Mouse (Mus musculus) midbrain, embryonic 15.5 days (tissue): Measurements from ENCODE around the gene Slc9a3. TPM values are rescaled to one million over a fixed set of nuclear protein-coding genes. Genes with fewer than 3 reads are reported as not detected.

Experiments
- ATAC-seq: fragments of 200-750 bp; cut with Nextera tagmentation; replicated peaks from 2 replicates; pipeline ENCODE4 v1.8.0; 2017; ENCODE audit warnings: moderate TSS enrichment
- H3K27ac ChIP-seq: fragments of 300-500 bp; sonication (generic); 2 replicates; pipeline ENCODE4 v1.5.1; 2015; ENCODE audit warnings: mild to moderate bottlenecking, inconsistent platforms
- H3K27me3 ChIP-seq: fragments of 300-500 bp; sonication (generic); replicated peaks from 2 replicates; pipeline ENCODE4 v1.6.1; 2015; ENCODE audit warnings: inconsistent platforms
- H3K36me3 ChIP-seq: fragments of 300-500 bp; sonication (generic); replicated peaks from 2 replicates; pipeline ENCODE4 v1.6.1; 2015; ENCODE audit warnings: inconsistent platforms
- H3K4me1 ChIP-seq: fragments of 300-500 bp; sonication (generic); 2 replicates; pipeline ENCODE4 v1.6.1; 2015; ENCODE audit warnings: inconsistent platforms
- H3K4me2 ChIP-seq: fragments of 300-500 bp; sonication (generic); 2 replicates; pipeline ENCODE4 v1.6.1; 2015; ENCODE audit warnings: inconsistent platforms, mild to moderate bottlenecking, moderate library complexity
- H3K4me3 ChIP-seq: fragments of 300-500 bp; sonication (generic); 2 replicates; pipeline ENCODE4 v1.5.1; 2015; ENCODE audit warnings: mild to moderate bottlenecking, inconsistent platforms
- H3K9ac ChIP-seq: fragments of 300-500 bp; sonication (generic); 2 replicates; pipeline ENCODE4 v1.6.1; 2015; ENCODE audit warnings: mild to moderate bottlenecking, inconsistent platforms
- H3K9me3 ChIP-seq: fragments of 300-500 bp; sonication (generic); 2 replicates; pipeline ENCODE4 v1.6.1; 2016; ENCODE audit warnings: inconsistent platforms
- WGBS: fragments of 180-500 bp; shearing (Covaris S2); methylation state at CpG from one replicate; pipeline ENCODE4 v1.1.7; 2015; ENCODE audit warnings: mixed read lengths; 5-methylcytosine and 5-hydroxymethylcytosine counted together
- polyA plus RNA-seq: library from polyadenylated mRNA; unstranded; fragments of >200 nt; fragmentation: Nextera tagmentation; extraction: Ambion mirVana; gene quantifications from 2 replicates; pipeline ENCODE4 v1.2.1, GENCODE M21; 2015

Gene Slc9a3
- polyA plus RNA-seq, 1 experiment from 2014 or later: 0.26 TPM

DNA sequence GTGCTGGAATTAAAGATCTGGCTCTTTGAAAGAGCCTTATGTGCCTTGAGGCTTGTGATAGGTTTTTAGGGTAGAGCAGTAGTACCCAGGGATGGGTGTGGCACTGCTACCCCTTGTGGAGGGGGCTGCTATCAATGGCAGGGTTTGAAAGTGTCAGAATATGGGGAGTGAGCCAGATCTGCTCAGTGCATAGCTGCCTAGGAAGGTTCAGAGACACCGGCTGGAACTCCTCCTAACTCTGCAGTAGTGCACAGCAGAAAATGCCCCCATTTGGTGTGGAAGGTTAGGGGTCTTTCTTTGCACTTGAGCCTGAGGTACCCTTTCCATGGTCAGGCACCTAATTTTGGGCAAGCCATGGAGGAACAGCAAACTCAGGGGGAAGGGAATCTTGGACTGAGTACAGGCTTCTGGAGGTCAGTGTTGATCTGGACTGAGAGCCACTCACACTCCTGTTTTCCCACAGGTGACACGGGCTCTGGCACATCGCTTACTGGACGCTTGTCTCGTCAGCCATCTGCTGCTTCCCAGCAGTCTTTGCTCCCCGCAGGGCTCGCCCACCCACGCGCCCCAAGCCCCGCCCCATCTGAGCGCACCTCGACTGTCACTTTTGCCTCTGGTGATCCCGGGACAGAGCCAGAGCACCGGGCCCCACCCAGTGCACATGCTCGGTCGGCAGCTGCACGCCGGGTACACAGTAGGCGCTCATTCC, 45.2 kb downstream of the Slc9a3 start:
- Histone ChIP-seq H3K4me1 (peaks cover 10% of the 10 kb centered on the region; the same call in 1 of the 2 replicates), H3K36me3 (0 out of 2 replicates have a peak, but pooled peaks cover 11% of the 10 kb centered on the region), H3K9me3 (no peaks in the 10 kb centered on the region), H3K9ac (peak overlapping the region; percentile 51), H3K4me3 (peak overlapping the region; percentile 46), H3K27me3 (no peaks in the 10 kb centered on the region), H3K27ac (no peak overlapping the region), H3K4me2 (peak overlapping the region; percentile 75)
- peak; percentile 86 for ATAC-seq
- 6% methylated on average over 19 of the region's 19 CpGs for WGBS

DNA sequence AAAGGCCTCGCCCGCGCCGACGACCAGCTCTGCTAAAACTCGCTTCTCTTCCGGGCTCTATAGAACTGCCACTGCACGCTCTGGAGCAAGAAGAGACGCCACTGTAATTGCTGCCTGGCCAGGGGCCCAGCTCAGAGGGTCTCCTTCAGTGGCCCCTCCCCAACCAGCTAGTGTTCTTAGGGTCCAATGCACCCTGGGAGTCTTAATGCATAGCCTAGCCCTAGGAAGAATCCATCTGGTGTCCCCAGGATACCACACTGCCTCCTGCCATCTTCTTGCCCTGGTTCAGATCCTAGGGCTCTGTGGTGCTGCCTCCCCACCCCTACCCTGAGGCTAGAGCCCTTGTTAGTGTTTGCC, 45.8 kb downstream of the Slc9a3 start:
- no peak overlapping the region for H3K27ac ChIP-seq
- H3K9ac ChIP-seq: peak overlapping the region; percentile 51
- H3K9me3 ChIP-seq: no peaks in the 10 kb centered on the region
- H3K36me3 ChIP-seq: peaks cover 16% of the 10 kb centered on the region; the same call in 1 of the 2 replicates
- peak overlapping the region; percentile 46 for H3K4me3 ChIP-seq
- ATAC-seq: peak; percentile 81
- peak overlapping the region; percentile 75 for H3K4me2 ChIP-seq
- 16% methylated on average over 9 of the region's 9 CpGs for WGBS
- H3K27me3 ChIP-seq: no peaks in the 10 kb centered on the region
- H3K4me1 ChIP-seq: peaks cover 10% of the 10 kb centered on the region; the same call in 1 of the 2 replicates

DNA sequence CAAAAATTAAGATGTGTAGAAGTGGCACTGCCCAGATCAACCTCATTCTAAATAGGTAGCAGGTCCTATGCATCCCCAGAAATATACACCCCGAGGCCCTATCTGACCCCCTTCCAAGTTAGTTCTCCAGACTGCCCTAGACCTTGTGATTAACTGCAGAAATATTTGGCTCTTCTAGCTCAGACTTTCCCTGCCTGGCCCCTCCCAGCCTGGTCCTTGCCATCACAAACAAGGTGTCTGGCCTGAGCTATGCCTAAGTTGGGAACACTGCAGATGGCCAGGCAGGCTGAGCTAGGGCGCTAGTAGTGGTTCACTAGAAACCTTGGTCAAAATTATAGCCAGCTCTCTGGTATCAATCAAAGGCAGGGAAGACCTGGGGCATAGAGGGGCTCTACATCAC, 46.2 kb downstream of the Slc9a3 start:
- Histone ChIP-seq H3K36me3 (peaks cover 18% of the 10 kb centered on the region), H3K4me2 (peak overlapping the region; percentile 75; the same call in 1 of the 2 replicates), H3K4me3 (no peak overlapping the region), H3K9ac (no peak overlapping the region), H3K4me1 (peaks cover 10% of the 10 kb centered on the region; the same call in 1 of the 2 replicates), H3K9me3 (no peaks in the 10 kb centered on the region), H3K27ac (no peak overlapping the region), H3K27me3 (no peaks in the 10 kb centered on the region)
- 0 out of 2 replicates have a peak, but pooled peaks have one; percentile 8 for ATAC-seq
- 84% methylated on average over 2 of the region's 2 CpGs for WGBS

DNA sequence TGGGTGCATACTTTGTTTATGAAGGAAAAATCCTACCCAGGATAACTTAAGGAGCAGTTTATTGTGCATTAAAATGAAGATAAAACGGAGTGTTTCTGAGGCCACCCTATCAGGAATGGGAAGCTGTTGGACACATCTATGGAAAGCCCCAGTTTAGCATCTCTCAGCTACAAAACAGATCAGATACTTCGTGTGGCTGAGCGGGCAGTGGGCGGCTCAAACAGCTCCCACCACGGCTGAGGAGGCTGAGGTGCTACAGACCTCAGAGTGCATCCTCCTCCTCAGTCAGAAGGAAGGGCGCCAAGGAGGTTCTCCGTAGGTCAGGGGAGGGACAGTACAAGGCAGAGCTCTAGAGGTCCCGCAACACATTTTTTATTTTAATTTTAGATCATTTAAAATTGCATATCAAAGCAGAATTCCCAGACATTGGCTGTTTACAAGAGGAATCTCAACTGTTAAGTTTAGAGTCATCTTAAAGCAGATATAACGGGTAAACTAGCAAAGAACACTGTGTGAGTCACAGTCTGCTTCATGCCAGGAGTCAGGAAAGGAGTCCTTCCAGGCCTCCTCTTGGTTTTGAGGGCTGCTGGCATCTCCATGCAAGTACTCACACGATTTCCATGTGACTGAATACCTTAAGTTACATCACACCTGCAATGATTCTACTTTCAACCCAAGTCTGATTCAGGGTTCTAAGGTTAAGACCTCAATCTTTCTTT, 48.3 kb downstream of the Slc9a3 start:
- Histone ChIP-seq H3K27ac (no peak overlapping the region), H3K4me3 (no peak overlapping the region), H3K9ac (no peak overlapping the region), H3K27me3 (no peaks in the 10 kb centered on the region), H3K9me3 (no peaks in the 10 kb centered on the region), H3K4me1 (peaks cover 10% of the 10 kb centered on the region; the same call in 1 of the 2 replicates), H3K36me3 (peaks cover 37% of the 10 kb centered on the region), H3K4me2 (no peak overlapping the region)
- ATAC-seq: no peak
- WGBS: 87% methylated on average over 10 of the region's 10 CpGs

DNA sequence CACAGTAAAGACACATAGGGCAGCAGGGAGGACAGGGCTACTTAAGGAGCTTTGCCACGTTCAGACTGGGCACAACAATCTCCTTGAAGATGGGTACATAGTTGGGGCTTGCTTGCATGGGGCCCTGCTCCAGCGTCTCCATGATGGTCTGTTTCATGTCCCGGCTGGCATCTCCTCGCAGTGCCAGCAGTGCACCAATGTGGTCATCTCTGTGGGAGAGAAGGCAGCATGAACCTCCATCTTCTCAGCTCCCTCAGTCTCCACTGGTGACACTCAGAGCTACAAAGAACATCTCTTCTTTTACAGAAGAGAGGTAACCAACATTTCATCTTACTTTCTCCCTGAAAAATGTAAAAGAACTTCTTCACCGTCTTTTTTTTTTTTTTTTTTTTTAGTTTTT, 50.8 kb downstream of the Slc9a3 start:
- H3K36me3 ChIP-seq: peaks cover 46% of the 10 kb centered on the region
- no peak overlapping the region for H3K4me2 ChIP-seq
- H3K9ac ChIP-seq: no peak overlapping the region
- 94% methylated on average over 5 of the region's 5 CpGs for WGBS
- no peak for ATAC-seq
- no peak overlapping the region for H3K27ac ChIP-seq
- no peaks in the 10 kb centered on the region for H3K9me3 ChIP-seq
- peaks cover 3% of the 10 kb centered on the region; the same call in 1 of the 2 replicates for H3K4me1 ChIP-seq
- no peak overlapping the region for H3K4me3 ChIP-seq
- H3K27me3 ChIP-seq: no peaks in the 10 kb centered on the region

DNA sequence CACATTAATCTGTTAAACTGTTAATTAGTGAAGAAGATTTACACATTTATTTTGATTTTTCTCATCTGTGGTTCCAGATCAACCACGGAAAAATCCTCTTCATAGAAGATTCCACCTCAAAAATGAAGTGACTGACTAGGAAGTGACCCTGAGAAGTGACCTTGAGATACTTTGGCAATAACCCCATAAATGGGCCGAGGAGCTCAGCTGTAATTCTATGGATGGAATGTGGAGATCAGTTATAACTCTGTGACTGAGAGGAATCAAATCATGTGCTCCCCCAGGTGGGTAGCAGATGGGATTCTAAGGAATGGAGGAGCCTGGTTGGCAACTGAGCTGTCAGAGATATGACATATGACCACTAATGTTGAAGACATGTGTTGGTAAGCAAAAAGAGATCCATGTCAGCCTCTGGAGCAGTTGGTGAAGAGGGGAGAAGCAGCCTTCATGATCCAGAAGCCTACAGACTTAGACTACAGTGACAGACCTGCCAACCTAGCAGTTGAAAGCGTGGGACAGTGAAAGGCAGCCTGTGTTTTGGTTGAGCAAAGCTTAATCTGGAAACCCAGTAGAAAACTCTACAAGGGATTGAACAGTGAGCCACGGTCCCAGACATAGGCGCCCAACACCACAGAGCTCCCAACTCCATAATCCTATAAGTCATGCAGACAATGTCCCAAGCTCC, 61.9 kb downstream of the Slc9a3 start:
- no peak overlapping the region for H3K9ac ChIP-seq
- WGBS: 94% methylated on average over 5 of the region's 5 CpGs
- ATAC-seq: no peak
- no peak overlapping the region for H3K27ac ChIP-seq
- no peaks in the 10 kb centered on the region for H3K4me1 ChIP-seq
- no peak overlapping the region for H3K4me3 ChIP-seq
- peaks cover 36% of the 10 kb centered on the region for H3K36me3 ChIP-seq
- H3K4me2 ChIP-seq: no peak overlapping the region
- H3K9me3 ChIP-seq: no peaks in the 10 kb centered on the region
- no peaks in the 10 kb centered on the region for H3K27me3 ChIP-seq

DNA sequence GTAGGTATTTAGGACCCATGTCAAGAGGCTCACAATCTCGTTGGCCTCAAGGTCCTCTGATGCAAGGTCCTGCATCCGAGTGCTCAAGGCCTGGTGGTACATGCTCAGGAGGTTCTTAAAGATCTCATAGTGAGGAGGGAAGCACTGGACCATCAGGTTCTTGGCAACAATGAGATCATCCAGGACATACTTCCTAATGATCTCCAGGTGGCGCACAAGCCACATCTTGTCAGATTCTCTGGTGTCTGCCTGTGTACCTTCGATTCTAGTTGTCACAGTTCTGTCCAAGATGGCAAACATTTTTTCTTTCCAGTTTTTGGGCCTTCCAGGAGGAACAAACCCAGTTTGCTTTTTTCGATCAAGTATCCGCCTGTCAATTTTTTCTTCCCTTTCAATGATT, 71.4 kb downstream of the Slc9a3 start:
- no peak overlapping the region for H3K9ac ChIP-seq
- H3K27me3 ChIP-seq: no peaks in the 10 kb centered on the region
- no peak overlapping the region for H3K27ac ChIP-seq
- no peaks in the 10 kb centered on the region for H3K4me1 ChIP-seq
- H3K9me3 ChIP-seq: no peaks in the 10 kb centered on the region
- 86% methylated on average over 6 of the region's 6 CpGs for WGBS
- no peak overlapping the region for H3K4me3 ChIP-seq
- no peak for ATAC-seq
- no peak overlapping the region for H3K4me2 ChIP-seq
- peaks cover 46% of the 10 kb centered on the region for H3K36me3 ChIP-seq

DNA sequence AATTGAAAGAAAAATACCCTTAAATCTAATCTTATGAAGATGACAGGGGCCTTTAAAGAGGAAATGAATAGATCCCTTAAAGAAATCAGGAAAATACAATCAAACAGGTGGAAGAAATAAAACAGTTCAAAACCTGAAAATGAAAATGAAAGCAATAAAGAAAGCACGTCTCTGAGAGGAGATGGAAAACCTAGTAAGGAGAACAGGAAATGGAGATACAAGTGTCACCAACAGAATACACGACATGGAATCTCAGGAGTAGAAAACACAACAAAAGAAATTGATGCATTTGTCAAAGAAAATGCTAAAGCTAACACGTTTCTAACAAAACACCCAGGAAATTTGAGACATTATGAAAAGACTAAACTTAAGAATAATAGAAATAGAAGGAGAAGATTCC, 75.2 kb downstream of the Slc9a3 start:
- H3K4me3 ChIP-seq: no peak overlapping the region
- no peak overlapping the region for H3K27ac ChIP-seq
- H3K9me3 ChIP-seq: no peaks in the 10 kb centered on the region
- peaks cover 39% of the 10 kb centered on the region for H3K36me3 ChIP-seq
- no peak overlapping the region for H3K4me2 ChIP-seq
- H3K4me1 ChIP-seq: no peaks in the 10 kb centered on the region
- no peaks in the 10 kb centered on the region for H3K27me3 ChIP-seq
- WGBS: 92% methylated on average over 3 of the region's 3 CpGs
- no peak overlapping the region for H3K9ac ChIP-seq
- no peak for ATAC-seq

DNA sequence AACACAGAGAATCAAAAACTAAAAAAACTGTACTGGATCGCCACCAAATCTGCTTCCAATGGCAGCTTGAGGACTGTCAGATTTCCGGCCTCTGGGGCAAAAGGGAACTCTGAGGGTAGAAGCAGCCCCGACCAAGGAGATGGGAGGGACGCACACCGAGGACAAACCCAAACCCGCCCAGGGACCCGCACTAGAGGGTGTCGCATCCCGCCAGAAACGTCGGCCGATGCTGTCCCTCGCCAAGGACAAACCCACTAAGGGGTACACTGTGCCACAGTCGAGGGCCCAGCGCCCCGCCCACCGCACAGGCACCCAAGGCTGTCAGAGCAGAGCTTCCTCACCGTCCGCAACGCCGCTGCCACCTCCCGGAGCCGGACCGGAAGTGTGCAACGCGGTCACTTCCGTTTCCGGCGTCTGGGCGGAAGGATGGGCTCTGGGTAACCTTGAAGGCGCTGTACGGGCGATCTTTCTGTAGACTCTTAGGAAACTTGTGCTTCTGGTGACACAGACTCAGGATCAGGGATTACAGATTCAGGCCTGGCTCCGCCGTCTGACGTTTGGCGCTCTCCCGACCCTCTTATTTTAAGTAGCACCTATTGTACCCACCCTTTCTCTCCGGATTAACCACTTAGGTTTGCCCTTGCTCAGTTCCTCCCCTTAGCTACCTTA, 87.2 kb downstream of the Slc9a3 start, which contains the start of gene Exoc3:
Gene Exoc3 (minus strand): TSS at position 416 of the 669 bp plus-strand sequence.
- H3K36me3 ChIP-seq: peaks cover 9% of the 10 kb centered on the region; the same call in 1 of the 2 replicates
- peak within 1 kb of the TSS; percentile 81 for H3K4me2 ChIP-seq
- H3K27ac ChIP-seq: peak within 1 kb of the TSS; percentile 88
- H3K4me3 ChIP-seq: peak within 1 kb of the TSS; percentile 93
- no peaks in the 10 kb centered on the region for H3K9me3 ChIP-seq
- H3K27me3 ChIP-seq: no peaks in the 10 kb centered on the region
- ATAC-seq: peak; percentile 99
- under 1% methylated on average over 39 of the region's 39 CpGs for WGBS
- peak within 1 kb of the TSS; percentile 98 for H3K9ac ChIP-seq
- H3K4me1 ChIP-seq: peaks cover 36% of the 10 kb centered on the region

DNA sequence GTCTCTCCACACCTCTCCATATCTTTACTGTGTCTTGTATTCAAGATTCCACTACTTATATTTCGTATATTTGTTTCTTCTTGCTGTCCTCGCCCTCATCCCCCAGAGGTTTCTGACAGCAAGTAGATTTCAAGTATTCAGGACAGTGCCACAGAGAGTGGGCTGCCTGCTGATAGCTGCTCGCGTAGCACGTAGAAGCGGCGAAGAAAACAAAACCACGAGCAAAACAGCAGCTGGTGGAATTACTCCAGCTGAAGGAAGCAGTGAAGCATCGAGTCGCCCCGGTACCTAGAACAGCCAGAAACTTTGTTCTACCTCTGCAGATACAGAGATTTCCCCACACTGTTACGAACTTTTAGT, 87.7 kb downstream of the Slc9a3 start:
- peak; percentile 66 for ATAC-seq
- peaks cover 3% of the 10 kb centered on the region; the same call in 1 of the 2 replicates for H3K36me3 ChIP-seq
- peak overlapping the region; percentile 88 for H3K27ac ChIP-seq
- H3K9ac ChIP-seq: peak overlapping the region; percentile 98
- peak overlapping the region; percentile 93 for H3K4me3 ChIP-seq
- 13% methylated on average over 12 of the region's 12 CpGs for WGBS
- H3K27me3 ChIP-seq: no peaks in the 10 kb centered on the region
- peak overlapping the region; percentile 81 for H3K4me2 ChIP-seq
- no peaks in the 10 kb centered on the region for H3K9me3 ChIP-seq
- peaks cover 36% of the 10 kb centered on the region for H3K4me1 ChIP-seq

DNA sequence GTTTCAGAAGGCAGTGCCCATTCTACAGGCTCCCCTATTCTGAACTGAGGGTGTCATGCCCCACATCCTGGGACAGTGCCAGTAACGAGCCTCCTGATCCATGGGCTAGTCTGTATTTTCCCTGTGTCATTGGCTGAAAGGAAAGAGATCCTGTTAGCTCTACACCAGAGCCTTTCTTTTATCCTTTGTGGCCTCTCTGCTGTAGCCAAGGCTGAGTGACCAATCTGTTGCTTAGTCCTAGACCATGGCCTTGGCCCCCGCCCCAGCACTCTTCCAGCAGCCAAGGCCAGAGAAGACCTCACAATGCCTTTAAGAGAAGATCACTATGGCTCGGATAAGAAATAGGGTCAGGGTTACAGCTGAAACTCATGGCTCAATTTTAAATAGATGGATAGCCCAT, 97.2 kb downstream of the Slc9a3 start:
- Histone ChIP-seq H3K9ac (no peak overlapping the region), H3K36me3 (no peaks in the 10 kb centered on the region), H3K4me3 (no peak overlapping the region), H3K27me3 (no peaks in the 10 kb centered on the region), H3K4me2 (no peak overlapping the region), H3K9me3 (no peaks in the 10 kb centered on the region), H3K4me1 (no peaks in the 10 kb centered on the region), H3K27ac (no peak overlapping the region)
- no peak for ATAC-seq
- 78% methylated on average over 3 of the region's 3 CpGs for WGBS
